Mouse (Mus musculus): Measurements from ENCODE around the gene Comt. TPM values are rescaled to one million over a fixed set of nuclear protein-coding genes. Genes with fewer than 3 reads are reported as not detected.

Comt gene
- polyA plus RNA-seq, 1 experiment, result 96.2 TPM

DNA sequence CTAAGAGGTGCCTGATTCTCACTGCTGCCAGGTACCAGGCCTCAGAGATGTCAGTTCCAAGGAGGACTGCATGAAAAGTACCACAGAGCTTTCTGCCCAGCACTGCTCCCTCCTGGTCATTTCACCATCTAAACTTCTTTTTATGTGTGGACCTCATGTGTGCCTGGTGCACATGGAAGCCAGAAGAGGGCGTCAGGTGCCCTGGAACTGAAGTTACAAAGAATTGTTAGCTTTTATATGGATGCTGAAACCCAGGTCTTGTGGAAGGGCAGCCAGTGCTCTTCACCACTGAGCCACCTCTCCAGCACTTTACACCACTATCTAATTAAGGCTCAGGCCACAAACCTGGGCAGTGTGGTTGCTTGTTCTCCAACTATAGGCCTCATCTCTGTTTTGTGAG is 44.2 kb upstream of the Comt start:
- no peak for TF ChIP-seq MYOD1 (IDR thresholded peaks at IDR 0.05; ENCODE audit: control insufficient read depth, insufficient read length, low read depth)
- no peak for TF ChIP-seq CEBPB (IDR thresholded peaks at IDR 0.05; ENCODE audit: low read depth)
- TF ChIP-seq CTCF (IDR thresholded peaks at IDR 0.05; ENCODE audit: control insufficient read depth, insufficient read depth, insufficient read length), result no peak
- no peak for TF ChIP-seq MYOG (IDR thresholded peaks at IDR 0.05; ENCODE audit: control insufficient read depth, extremely low read depth, insufficient read length)
- no peak for TF ChIP-seq MAX (IDR thresholded peaks at IDR 0.05)
- no peak for TF ChIP-seq FOSL1 (IDR thresholded peaks at IDR 0.05; ENCODE audit: insufficient read depth, low read length, poor library complexity, severe bottlenecking)
- TF ChIP-seq USF1 (IDR thresholded peaks at IDR 0.05; ENCODE audit: low read depth), result no peak
- Histone ChIP-seq H3K4me3 (ENCODE audit: insufficient read depth, poor library complexity, severe bottlenecking) (no peak overlapping the region), H3K79me3 (ENCODE audit: low read depth) (no peaks in the 10 kb centered on the region), H3K36me3 (ENCODE audit: control insufficient read depth, insufficient read depth) (peaks cover 11% of the 10 kb centered on the region), H3K79me2 (ENCODE audit: control insufficient read depth, insufficient read depth) (no peaks in the 10 kb centered on the region), H3ac (ENCODE audit: control insufficient read depth, insufficient read length, low read depth) (no peak overlapping the region), H3K27me3 (ENCODE audit: control insufficient read depth, insufficient read depth, insufficient read length) (no peaks in the 10 kb centered on the region)

DNA sequence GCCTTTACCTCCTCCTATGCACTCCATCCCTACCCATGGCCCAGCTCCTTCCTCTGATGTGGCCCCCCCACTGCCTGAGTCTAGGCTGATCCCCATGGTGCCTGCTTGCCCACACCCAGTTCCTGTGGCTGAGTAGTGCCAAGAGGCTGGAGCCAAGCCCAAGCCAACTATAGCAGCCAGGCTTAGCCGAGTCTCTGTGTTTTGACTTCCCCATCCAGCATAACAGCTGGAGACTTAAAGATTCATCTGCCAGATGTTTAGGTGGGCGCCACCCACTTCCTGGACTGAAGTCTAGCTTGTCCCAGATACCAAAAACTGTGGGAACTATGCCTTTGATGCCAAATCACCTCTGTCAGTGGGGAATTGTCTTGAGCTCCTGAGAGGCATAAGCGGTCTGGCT is 37.6 kb upstream of the Comt start:
- peak; percentile 59 for TF ChIP-seq MYOD1 (IDR thresholded peaks at IDR 0.05; ENCODE audit: control insufficient read depth, insufficient read length, low read depth)
- no peak for TF ChIP-seq MYOG (IDR thresholded peaks at IDR 0.05; ENCODE audit: control insufficient read depth, extremely low read depth, insufficient read length)
- Histone ChIP-seq H3K79me3 (ENCODE audit: low read depth) (no peaks in the 10 kb centered on the region), H3K27me3 (ENCODE audit: control insufficient read depth, insufficient read depth, insufficient read length) (no peaks in the 10 kb centered on the region), H3ac (ENCODE audit: control insufficient read depth, insufficient read length, low read depth) (no peak overlapping the region), H3K79me2 (ENCODE audit: control insufficient read depth, insufficient read depth) (no peaks in the 10 kb centered on the region), H3K4me3 (ENCODE audit: insufficient read depth, poor library complexity, severe bottlenecking) (no peak overlapping the region), H3K36me3 (ENCODE audit: control insufficient read depth, insufficient read depth) (peaks cover 3% of the 10 kb centered on the region)

- no peaks in the 10 kb centered on the region for H3K79me2 ChIP-seq (ENCODE audit: control insufficient read depth, insufficient read depth)
- no peak overlapping the region for H3K4me3 ChIP-seq (ENCODE audit: insufficient read depth, poor library complexity, severe bottlenecking)
- no peaks in the 10 kb centered on the region for H3K27me3 ChIP-seq (ENCODE audit: control insufficient read depth, insufficient read depth, insufficient read length)
- H3ac ChIP-seq (ENCODE audit: control insufficient read depth, insufficient read length, low read depth), result no peak overlapping the region
- no peaks in the 10 kb centered on the region for H3K79me3 ChIP-seq (ENCODE audit: low read depth)
- TF ChIP-seq MYOD1 (IDR thresholded peaks at IDR 0.05; ENCODE audit: control insufficient read depth, insufficient read length, low read depth) (no peak), CTCF (IDR thresholded peaks at IDR 0.05; ENCODE audit: control insufficient read depth, insufficient read depth, insufficient read length) (no peak), FOSL1 (IDR thresholded peaks at IDR 0.05; ENCODE audit: insufficient read depth, low read length, poor library complexity, severe bottlenecking) (no peak), MAX (IDR thresholded peaks at IDR 0.05) (no peak), MYOG (IDR thresholded peaks at IDR 0.05; ENCODE audit: control insufficient read depth, extremely low read depth, insufficient read length) (no peak), CEBPB (IDR thresholded peaks at IDR 0.05; ENCODE audit: low read depth) (no peak), USF1 (IDR thresholded peaks at IDR 0.05; ENCODE audit: low read depth) (no peak)
- no peaks in the 10 kb centered on the region for H3K36me3 ChIP-seq (ENCODE audit: control insufficient read depth, insufficient read depth)
These were observed 35.9 kb upstream of the Comt start for GRCm38 (mm10) chr16:18462598-18462997.

GRCm38 (mm10) chr16:18462031-18462430 is 35.4 kb upstream of the Comt start:
- no peaks in the 10 kb centered on the region for H3K27me3 ChIP-seq (ENCODE audit: control insufficient read depth, insufficient read depth, insufficient read length)
- H3K4me3 ChIP-seq (ENCODE audit: insufficient read depth, poor library complexity, severe bottlenecking), result no peak overlapping the region
- no peaks in the 10 kb centered on the region for H3K79me2 ChIP-seq (ENCODE audit: control insufficient read depth, insufficient read depth)
- no peaks in the 10 kb centered on the region for H3K36me3 ChIP-seq (ENCODE audit: control insufficient read depth, insufficient read depth)
- TF ChIP-seq MAX (IDR thresholded peaks at IDR 0.05) (no peak), CEBPB (IDR thresholded peaks at IDR 0.05; ENCODE audit: low read depth) (no peak), MYOD1 (IDR thresholded peaks at IDR 0.05; ENCODE audit: control insufficient read depth, insufficient read length, low read depth) (no peak), FOSL1 (IDR thresholded peaks at IDR 0.05; ENCODE audit: insufficient read depth, low read length, poor library complexity, severe bottlenecking) (no peak), MYOG (IDR thresholded peaks at IDR 0.05; ENCODE audit: control insufficient read depth, extremely low read depth, insufficient read length) (no peak), CTCF (IDR thresholded peaks at IDR 0.05; ENCODE audit: control insufficient read depth, insufficient read depth, insufficient read length) (no peak), USF1 (IDR thresholded peaks at IDR 0.05; ENCODE audit: low read depth) (no peak)
- H3ac ChIP-seq (ENCODE audit: control insufficient read depth, insufficient read length, low read depth), result no peak overlapping the region
- H3K79me3 ChIP-seq (ENCODE audit: low read depth), result no peaks in the 10 kb centered on the region

DNA sequence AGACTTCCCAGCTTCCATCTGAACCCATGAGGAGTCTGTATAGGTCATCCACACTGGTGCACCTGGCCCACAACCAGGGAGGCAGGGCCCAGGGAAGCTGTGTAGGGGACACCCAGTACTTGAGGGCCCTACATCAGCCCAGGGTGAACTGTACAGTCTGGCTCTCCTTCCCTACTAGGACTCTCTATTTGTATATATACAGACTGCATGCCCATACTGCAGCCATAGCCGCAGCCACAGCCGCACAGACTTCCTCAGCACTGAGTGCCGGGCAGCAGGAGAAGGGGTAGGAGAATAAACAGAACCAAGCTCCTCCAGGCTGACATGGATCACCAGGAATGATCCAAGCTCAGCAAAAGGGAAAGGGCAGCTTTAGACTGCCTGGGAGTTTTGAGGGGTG is 34.2 kb upstream of the Comt start:
- no peak overlapping the region for H3K4me3 ChIP-seq (ENCODE audit: insufficient read depth, poor library complexity, severe bottlenecking)
- no peak overlapping the region for H3ac ChIP-seq (ENCODE audit: control insufficient read depth, insufficient read length, low read depth)
- no peaks in the 10 kb centered on the region for H3K79me2 ChIP-seq (ENCODE audit: control insufficient read depth, insufficient read depth)
- no peaks in the 10 kb centered on the region for H3K79me3 ChIP-seq (ENCODE audit: low read depth)
- peaks cover 4% of the 10 kb centered on the region for H3K36me3 ChIP-seq (ENCODE audit: control insufficient read depth, insufficient read depth)
- H3K27me3 ChIP-seq (ENCODE audit: control insufficient read depth, insufficient read depth, insufficient read length), result no peaks in the 10 kb centered on the region
- TF ChIP-seq MAX (IDR thresholded peaks at IDR 0.05), result no peak
- TF ChIP-seq USF1 (IDR thresholded peaks at IDR 0.05; ENCODE audit: low read depth), result no peak
- TF ChIP-seq CTCF (IDR thresholded peaks at IDR 0.05; ENCODE audit: control insufficient read depth, insufficient read depth, insufficient read length), result no peak
- no peak for TF ChIP-seq MYOD1 (IDR thresholded peaks at IDR 0.05; ENCODE audit: control insufficient read depth, insufficient read length, low read depth)
- no peak for TF ChIP-seq CEBPB (IDR thresholded peaks at IDR 0.05; ENCODE audit: low read depth)
- no peak for TF ChIP-seq MYOG (IDR thresholded peaks at IDR 0.05; ENCODE audit: control insufficient read depth, extremely low read depth, insufficient read length)
- TF ChIP-seq FOSL1 (IDR thresholded peaks at IDR 0.05; ENCODE audit: insufficient read depth, low read length, poor library complexity, severe bottlenecking), result no peak

DNA sequence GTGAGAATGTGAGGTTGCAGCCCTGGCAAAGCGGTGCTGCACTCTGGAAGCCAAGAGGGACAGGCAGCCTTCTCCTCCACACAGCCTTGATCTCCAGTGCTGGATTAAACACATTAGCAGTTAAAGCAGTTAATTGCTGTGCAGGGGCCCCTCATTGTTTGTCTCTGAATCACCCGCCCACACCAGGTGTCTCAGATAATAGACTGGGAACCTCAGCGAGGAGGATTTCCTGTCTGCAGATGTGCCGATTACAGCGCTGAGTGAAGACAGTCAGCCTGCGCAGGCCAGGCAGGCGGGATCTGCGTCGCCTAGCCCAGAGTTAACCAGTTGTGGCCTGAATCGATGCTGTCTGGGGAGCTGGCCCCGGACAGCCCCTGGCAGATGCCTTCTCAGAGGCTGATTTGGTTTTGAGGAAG is 33.3 kb upstream of the Comt start:
- Histone ChIP-seq H3K4me3 (ENCODE audit: insufficient read depth, poor library complexity, severe bottlenecking) (no peak overlapping the region), H3K79me3 (ENCODE audit: low read depth) (no peaks in the 10 kb centered on the region), H3K79me2 (ENCODE audit: control insufficient read depth, insufficient read depth) (no peaks in the 10 kb centered on the region), H3ac (ENCODE audit: control insufficient read depth, insufficient read length, low read depth) (peak overlapping the region; percentile 64), H3K27me3 (ENCODE audit: control insufficient read depth, insufficient read depth, insufficient read length) (no peaks in the 10 kb centered on the region), H3K36me3 (ENCODE audit: control insufficient read depth, insufficient read depth) (peaks cover 4% of the 10 kb centered on the region)
- TF ChIP-seq USF1 (IDR thresholded peaks at IDR 0.05; ENCODE audit: low read depth), result no peak
- peak; percentile 21 for TF ChIP-seq MAX (IDR thresholded peaks at IDR 0.05)
- peak; percentile 91 for TF ChIP-seq MYOD1 (IDR thresholded peaks at IDR 0.05; ENCODE audit: control insufficient read depth, insufficient read length, low read depth)
- TF ChIP-seq MYOG (IDR thresholded peaks at IDR 0.05; ENCODE audit: control insufficient read depth, extremely low read depth, insufficient read length), result no peak
- TF ChIP-seq FOSL1 (IDR thresholded peaks at IDR 0.05; ENCODE audit: insufficient read depth, low read length, poor library complexity, severe bottlenecking), result peak; percentile 52

Data from C2C12 (cell line).